Mouse (Mus musculus) frontal cortex, postnatal 10 days (tissue): ENCODE measurements at regions not wholly inside any gene's neighbourhood (a gene's known extent, or its start where the extent isn't known, plus 50 kb on each side); places are given as distances from the start of the nearest gene placed in this dataset.
A peak's percentile ranks its signal among the peaks of the same experiment; 100 is the strongest.

ENCODE experiments used
- DNase-seq, 2 experiments: peaks; one replicate each; pipeline ENCODE4 v3.0.0; 2022; ENCODE audit warnings: low spot score in 2 of 2, mixed read lengths in 1 of 2

GRCm38 (mm10) chr15:18685439-18685838, 133.3 kb upstream of the Cdh10 start:
- no peak for DNase-seq

GRCm38 (mm10) chr15:18696680-18697284, 122.0 kb upstream of the Cdh10 start:
- DNase-seq, result no peak

- no peak for DNase-seq
Measured at GRCm38 (mm10) chr15:18744266-18744665, 74.5 kb upstream of the Cdh10 start.

GRCm38 (mm10) chr15:18748574-18749246, 70.0 kb upstream of the Cdh10 start:
- peak; percentile 18 to 39 for DNase-seq
